Mouse (Mus musculus) G1E (cell line): ENCODE results near the gene Rara. TPM values are rescaled to one million over a fixed set of nuclear protein-coding genes. Genes with fewer than 3 reads are reported as not detected.
A peak's percentile ranks its signal among the peaks of the same experiment; 100 is the strongest.

Experiments
- ATAC-seq: 2 replicates; pipeline ENCODE4 v1.8.0; 2016; ENCODE audit warnings: mild to moderate bottlenecking; ENCODE audit not compliant: insufficient number of reproducible peaks, poor library complexity, low FRiP score, severe bottlenecking; ENCODE audit errors: extremely low read depth
- DNase-seq: peaks from one replicate; pipeline ENCODE4 v3.0.0; 2012; ENCODE audit warnings: low spot score
- H3K27me3 ChIP-seq: 2 replicates; pipeline ENCODE4 v1.6.1; 2012; ENCODE audit warnings: mild to moderate bottlenecking, low read length, inconsistent platforms; ENCODE audit not compliant: insufficient read depth
- H3K36me3 ChIP-seq: replicated peaks from 2 replicates; pipeline ENCODE3; 2012; ENCODE audit warnings: mild to moderate bottlenecking, inconsistent platforms
- H3K4me1 ChIP-seq: 2 replicates; pipeline ENCODE4 v1.6.1; 2012; ENCODE audit warnings: low read depth, low read length, inconsistent platforms, mixed read lengths; ENCODE audit not compliant: insufficient read depth
- H3K4me3 ChIP-seq: 2 replicates; pipeline ENCODE4 v1.5.1; 2012; ENCODE audit warnings: low read depth, mild to moderate bottlenecking, inconsistent platforms, low read length, moderate library complexity, mixed read lengths
- H3K9me3 ChIP-seq: replicated peaks from 2 replicates; pipeline ENCODE4 v1.6.1; 2012; ENCODE audit warnings: inconsistent platforms
- CTCF ChIP-seq: IDR thresholded peaks from 2 replicates; pipeline ENCODE4 v1.5.1; 2012; ENCODE audit warnings: low read depth, low read length, inconsistent platforms, mixed read lengths
- GATA1 ChIP-seq: IDR thresholded peaks from 2 replicates; pipeline ENCODE4 v1.6.1; 2012; ENCODE audit warnings: borderline replicate concordance, low read length, inconsistent platforms, mixed read lengths
- GATA2 ChIP-seq: IDR thresholded peaks from 2 replicates; pipeline ENCODE4 v1.6.1; 2012; ENCODE audit warnings: low read depth, low read length, inconsistent platforms, borderline replicate concordance
- POLR2AphosphoS5 ChIP-seq: IDR thresholded peaks from 2 replicates; pipeline ENCODE4 v1.6.1; 2012; ENCODE audit warnings: low read depth, low read length, inconsistent platforms; ENCODE audit not compliant: insufficient replicate concordance
- TAL1 ChIP-seq: conservative IDR thresholded peaks from 2 replicates; pipeline ENCODE4 v1.6.1; 2012; ENCODE audit warnings: low read depth, low read length, inconsistent platforms, mixed read lengths
- polyA plus RNA-seq: library from polyadenylated mRNA; stranded (reverse); fragments of >175 nt; gene quantifications from 2 replicates; pipeline ENCODE4 v1.2.3, GENCODE M21; 2012
- total RNA-seq, 2 experiments: library from RNA; stranded (forward) in 1 of 2; stranded (reverse) in 1 of 2; fragments of 200-1000 nt in 1 of 2; fragments of >200 nt in 1 of 2; fragmentation: Nextera tagmentation in 1 of 2; gene quantifications; 2 replicates each; pipeline ENCODE4 v1.2.3; 2014 to 2017

The Rara gene
- total and polyA plus RNA-seq, 3 experiments = 16.9 to 110 (median 84.4) TPM

- Histone ChIP-seq H3K27me3 (peaks cover 24% of the 10 kb centered on the region), H3K9me3 (no peaks in the 10 kb centered on the region), H3K4me1 (peaks cover 96% of the 10 kb centered on the region), H3K4me3 (peak overlapping the region; percentile 77), H3K36me3 (peaks cover 56% of the 10 kb centered on the region)
- TF ChIP-seq POLR2AphosphoS5 (no peak), GATA2 (no peak), GATA1 (no peak), TAL1 (no peak), CTCF (no peak)
- DNase-seq (peak; percentile 81), ATAC-seq (no peak; the same call in 1 of the 2 replicates)
These were observed 32.8 kb downstream of the Rara start for GRCm38 (mm10) chr11:98960313-98960906.

DNA sequence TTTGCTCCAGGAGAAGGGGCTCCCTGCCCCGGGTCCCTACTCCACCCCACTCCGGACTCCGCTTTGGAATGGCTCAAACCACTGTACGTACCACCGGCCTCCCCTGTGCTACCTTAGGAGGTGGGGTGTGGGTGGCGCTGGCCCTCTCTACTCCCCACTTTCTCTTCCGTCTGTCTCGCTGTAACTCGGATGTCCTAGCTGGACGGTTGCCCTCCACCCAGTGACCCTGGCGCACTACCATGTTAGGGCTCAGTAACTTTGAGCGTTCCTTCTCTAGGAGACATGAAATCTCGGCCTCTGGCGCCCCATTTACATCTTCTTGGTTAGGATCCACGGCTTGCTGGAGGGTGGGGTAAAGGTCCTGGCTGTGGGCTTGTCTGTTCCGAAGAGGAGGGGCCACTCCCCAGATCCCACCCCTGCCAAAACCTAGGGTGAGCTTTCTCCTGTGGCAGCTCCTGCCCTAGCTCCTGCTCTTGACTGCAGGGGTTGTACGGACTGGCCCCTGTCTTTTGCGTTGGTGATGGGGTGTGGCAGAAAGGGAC is 33.5 kb downstream of the Rara start:
- DNase-seq (no peak), ATAC-seq (no peak)
- Histone ChIP-seq H3K4me1 (peaks cover 97% of the 10 kb centered on the region), H3K36me3 (peaks cover 60% of the 10 kb centered on the region), H3K27me3 (peaks cover 24% of the 10 kb centered on the region), H3K9me3 (no peaks in the 10 kb centered on the region), H3K4me3 (peak overlapping the region; percentile 77)
- no peak for TF ChIP-seq GATA2

DNA sequence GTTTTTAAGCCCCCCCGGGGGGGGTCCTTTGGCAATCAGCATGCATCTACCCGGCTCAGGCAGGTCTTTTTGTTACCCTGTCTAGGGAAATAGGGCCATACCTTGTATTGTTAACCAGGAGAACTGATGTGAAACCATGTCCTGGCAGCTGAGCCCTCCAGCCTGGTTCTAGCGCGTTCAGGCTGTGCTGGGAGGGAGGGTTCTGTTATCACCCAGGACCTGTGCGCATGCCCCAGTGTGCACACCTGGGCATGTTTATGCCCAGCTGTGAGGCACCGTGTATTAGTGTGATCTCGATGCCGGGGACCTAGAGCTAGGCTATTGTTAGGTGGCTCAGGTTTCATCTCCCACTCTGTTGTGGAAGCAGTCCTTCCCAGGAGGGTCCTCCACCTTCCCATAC is 34.1 kb downstream of the Rara start:
- TF ChIP-seq GATA1 (no peak), TAL1 (no peak), GATA2 (no peak), CTCF (no peak), POLR2AphosphoS5 (no peak)
- H3K4me3 ChIP-seq = peak overlapping the region; percentile 77
- peaks cover 24% of the 10 kb centered on the region for H3K27me3 ChIP-seq
- H3K36me3 ChIP-seq = peaks cover 60% of the 10 kb centered on the region
- no peak for ATAC-seq
- H3K9me3 ChIP-seq = no peaks in the 10 kb centered on the region
- H3K4me1 ChIP-seq = peaks cover 97% of the 10 kb centered on the region
- DNase-seq = no peak

- H3K36me3 ChIP-seq = peaks cover 62% of the 10 kb centered on the region
- peak overlapping the region; percentile 77 for H3K4me3 ChIP-seq
- H3K9me3 ChIP-seq = no peaks in the 10 kb centered on the region
- DNase-seq = no peak
- no peak for ATAC-seq
- peaks cover 24% of the 10 kb centered on the region for H3K27me3 ChIP-seq
- peaks cover 96% of the 10 kb centered on the region for H3K4me1 ChIP-seq
- no peak for TF ChIP-seq POLR2AphosphoS5
- TF ChIP-seq GATA2 = no peak
- no peak for TF ChIP-seq GATA1
- TF ChIP-seq TAL1 = no peak
- TF ChIP-seq CTCF = no peak
These were observed 34.9 kb downstream of the Rara start for GRCm38 (mm10) chr11:98962421-98963095.

GRCm38 (mm10) chr11:98963191-98964021 is 35.8 kb downstream of the Rara start:
- DNase-seq (peak; percentile 74), ATAC-seq (peak; percentile 46)

DNA sequence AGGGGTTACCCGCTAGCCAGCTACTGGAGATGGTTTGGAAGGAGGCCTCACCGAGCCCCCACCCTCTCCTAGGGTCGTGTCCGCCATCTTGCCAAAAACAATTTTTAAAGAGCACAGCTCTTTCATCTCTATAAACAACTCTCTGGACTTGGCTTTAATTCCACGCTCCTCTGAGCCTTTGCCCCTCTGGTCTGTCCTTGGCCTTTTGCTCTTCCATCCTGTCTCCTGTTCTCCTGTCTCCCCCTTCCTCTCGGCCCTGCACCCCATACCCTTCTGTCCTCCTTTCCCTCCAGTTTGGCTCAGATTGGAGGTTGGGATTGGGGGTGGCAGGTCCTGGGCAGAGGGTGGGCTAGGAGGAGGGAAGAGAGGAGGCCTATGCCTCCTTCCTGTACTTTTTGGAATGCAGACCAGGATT is 36.6 kb downstream of the Rara start:
- H3K36me3 ChIP-seq = peaks cover 69% of the 10 kb centered on the region
- H3K27me3 ChIP-seq = peaks cover 24% of the 10 kb centered on the region
- H3K9me3 ChIP-seq = no peaks in the 10 kb centered on the region
- ATAC-seq = no peak
- DNase-seq = no peak
- TF ChIP-seq TAL1 (no peak), POLR2AphosphoS5 (no peak), GATA1 (no peak), GATA2 (no peak), CTCF (no peak)
- H3K4me3 ChIP-seq = peak overlapping the region; percentile 77; the same call in 1 of the 2 replicates
- H3K4me1 ChIP-seq = peaks cover 96% of the 10 kb centered on the region

More at GRCm38 (mm10) chr11:98963191-98964021, 35.8 kb downstream of the Rara start:
- Histone ChIP-seq H3K4me3 (peak overlapping the region; percentile 77), H3K27me3 (peaks cover 24% of the 10 kb centered on the region), H3K36me3 (peaks cover 64% of the 10 kb centered on the region), H3K9me3 (no peaks in the 10 kb centered on the region), H3K4me1 (peaks cover 96% of the 10 kb centered on the region)
- TF ChIP-seq TAL1 (no peak), GATA1 (no peak), POLR2AphosphoS5 (no peak), GATA2 (no peak), CTCF (no peak)
